Mouse (Mus musculus) lung, postnatal 0 days (tissue): ENCODE data around the gene Ttl. TPM values are rescaled to one million over a fixed set of nuclear protein-coding genes. Genes with fewer than 3 reads are reported as not detected.

ENCODE experiments used
- ATAC-seq: fragments of 200-750 bp; cut with Nextera tagmentation; 2 replicates; pipeline ENCODE4 v1.8.0; 2017; ENCODE audit warnings: moderate library complexity
- DNase-seq: peaks from one replicate; pipeline ENCODE4 v3.0.0-alpha.2; 2016; ENCODE audit warnings: low spot score
- H3K27ac ChIP-seq: fragments of 300-500 bp; sonication (generic); 2 replicates; pipeline ENCODE4 v1.5.1; 2014; ENCODE audit warnings: antibody characterized with exemption, mild to moderate bottlenecking, low read length, mixed read lengths
- H3K27me3 ChIP-seq: fragments of 300-500 bp; sonication (generic); replicated peaks from 2 replicates; pipeline ENCODE4 v1.6.1; 2014; ENCODE audit warnings: low read length, mixed read lengths; ENCODE audit not compliant: insufficient read depth
- H3K36me3 ChIP-seq: fragments of 300-500 bp; sonication (generic); 2 replicates; pipeline ENCODE4 v1.6.1; 2014; ENCODE audit warnings: low read length, mixed read lengths; ENCODE audit not compliant: insufficient read depth
- H3K4me1 ChIP-seq: fragments of 300-500 bp; sonication (generic); 2 replicates; pipeline ENCODE4 v1.6.1; 2014; ENCODE audit warnings: antibody characterized with exemption, low read depth, low read length, mixed read lengths; ENCODE audit not compliant: insufficient read depth
- H3K4me2 ChIP-seq: fragments of 300-500 bp; sonication (generic); replicated peaks from 2 replicates; pipeline ENCODE4 v1.6.1; 2014; ENCODE audit warnings: low read depth, mild to moderate bottlenecking, low read length, moderate library complexity, mixed read lengths
- H3K4me3 ChIP-seq: fragments of 300-500 bp; sonication (generic); 2 replicates; pipeline ENCODE4 v1.5.1; 2014; ENCODE audit warnings: low read depth, low read length
- H3K9ac ChIP-seq: fragments of 300-500 bp; sonication (generic); replicated peaks from 2 replicates; pipeline ENCODE4 v1.6.1; 2014; ENCODE audit warnings: low read depth, mild to moderate bottlenecking
- H3K9me3 ChIP-seq: fragments of 300-500 bp; sonication (generic); 2 replicates; pipeline ENCODE4 v1.6.1; 2016; ENCODE audit warnings: low read length, mixed read lengths
- CTCF ChIP-seq: IDR thresholded peaks from 2 replicates; pipeline ENCODE4 v1.5.1; 2016; ENCODE audit warnings: antibody characterized with exemption, mild to moderate bottlenecking
- EP300 ChIP-seq: IDR thresholded peaks from 2 replicates; pipeline ENCODE4 v1.6.1; 2016; ENCODE audit warnings: antibody characterized with exemption, mild to moderate bottlenecking, control low read depth
- WGBS: fragments of 180-500 bp; shearing (Covaris S2); extraction: QIAGEN DNeasy Blood & Tissue Kit; methylation state at CpG from one replicate; pipeline ENCODE4 v1.1.7; 2014; 5-methylcytosine and 5-hydroxymethylcytosine counted together
- polyA plus RNA-seq: library from polyadenylated mRNA; unstranded; fragments of >200 nt; fragmentation: Nextera tagmentation; extraction: Ambion mirVana; gene quantifications from 2 replicates; pipeline ENCODE4 v1.2.1, GENCODE M21; 2015

Ttl gene
- polyA plus RNA-seq, 1 experiment from 2014 or later, result 10.0 TPM

GRCm38 (mm10) chr2:129056597-129056996 is 9.1 kb upstream of the Ttl start:
- WGBS, result 43% methylated on average over 9 of the region's 9 CpGs
- Histone ChIP-seq H3K9ac (no peak overlapping the region), H3K4me3 (no peak overlapping the region), H3K27ac (no peak overlapping the region), H3K27me3 (no peaks in the 10 kb centered on the region), H3K36me3 (no peaks in the 10 kb centered on the region), H3K4me2 (no peak overlapping the region), H3K9me3 (no peaks in the 10 kb centered on the region), H3K4me1 (no peaks in the 10 kb centered on the region)
- no peak for ATAC-seq
- no peak for DNase-seq
- TF ChIP-seq EP300 (no peak), CTCF (peak; percentile 67)

DNA sequence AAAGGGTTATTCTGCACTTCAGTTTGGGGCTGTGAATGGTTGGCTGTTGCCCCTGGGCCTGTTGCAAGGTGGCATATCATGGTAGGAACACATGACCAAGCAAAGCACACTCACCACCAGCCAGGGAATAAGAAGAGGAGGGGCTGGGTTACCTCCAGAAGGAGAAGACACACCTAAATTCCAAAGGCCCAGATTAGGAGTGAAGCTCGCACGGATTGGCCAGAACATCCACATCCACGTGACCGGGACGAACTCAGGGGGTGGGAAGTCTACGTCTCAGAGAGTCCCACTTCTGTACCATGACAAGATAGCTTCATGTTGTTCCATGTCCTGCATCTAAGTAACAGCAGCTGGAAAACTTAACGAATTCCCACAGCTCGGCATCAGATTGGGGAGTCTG is 8.5 kb upstream of the Ttl start:
- WGBS, result 94% methylated on average over 8 of the region's 8 CpGs
- H3K27me3 ChIP-seq, result no peaks in the 10 kb centered on the region
- no peaks in the 10 kb centered on the region for H3K9me3 ChIP-seq
- H3K4me2 ChIP-seq, result no peak overlapping the region
- no peak overlapping the region for H3K27ac ChIP-seq
- ATAC-seq (no peak), DNase-seq (no peak)
- no peaks in the 10 kb centered on the region for H3K4me1 ChIP-seq
- no peak overlapping the region for H3K4me3 ChIP-seq
- no peak overlapping the region for H3K9ac ChIP-seq
- no peak for TF ChIP-seq EP300
- no peak for TF ChIP-seq CTCF
- H3K36me3 ChIP-seq, result no peaks in the 10 kb centered on the region

DNA sequence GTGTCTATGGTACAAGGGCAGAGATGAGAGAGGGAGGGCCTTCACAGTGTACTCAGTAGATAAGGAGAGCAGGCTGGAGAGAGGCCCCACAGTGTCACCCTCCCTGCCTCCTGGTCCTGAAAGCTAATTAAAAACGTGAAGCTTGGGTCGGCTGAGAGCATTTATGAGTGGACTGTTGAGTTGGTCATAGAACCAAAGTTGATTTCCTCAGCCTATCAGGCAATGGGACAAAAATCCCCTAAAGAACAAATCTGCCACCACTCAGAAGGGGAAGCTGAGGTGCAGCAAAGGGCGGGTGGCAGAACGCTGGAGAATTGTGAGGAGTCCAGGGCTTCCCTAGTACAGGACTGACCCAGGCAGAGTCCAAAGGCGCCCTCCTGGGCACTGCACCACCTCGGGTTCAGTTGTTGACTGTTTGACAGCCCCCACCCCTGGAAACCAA is 7.8 kb upstream of the Ttl start:
- Histone ChIP-seq H3K4me3 (no peak overlapping the region), H3K27ac (no peak overlapping the region), H3K4me2 (no peak overlapping the region), H3K9ac (no peak overlapping the region), H3K27me3 (no peaks in the 10 kb centered on the region), H3K36me3 (no peaks in the 10 kb centered on the region), H3K4me1 (no peaks in the 10 kb centered on the region), H3K9me3 (no peaks in the 10 kb centered on the region)
- TF ChIP-seq CTCF (no peak), EP300 (no peak)
- ATAC-seq, result no peak
- WGBS, result 76% methylated on average over 6 of the region's 6 CpGs
- no peak for DNase-seq

- ATAC-seq, result no peak
Observed at GRCm38 (mm10) chr2:129061456-129062059, 4.2 kb upstream of the Ttl start.

GRCm38 (mm10) chr2:129066326-129066725 is 584 bp downstream of the Ttl start:
- peak overlapping the region; percentile 86 for H3K4me2 ChIP-seq
- TF ChIP-seq CTCF, result no peak
- no peak for TF ChIP-seq EP300
- no peaks in the 10 kb centered on the region for H3K9me3 ChIP-seq
- DNase-seq (peak; percentile 69), ATAC-seq (peak; percentile 76)
- WGBS, result 1% methylated on average over 20 of the region's 20 CpGs
- peak overlapping the region; percentile 68 for H3K27ac ChIP-seq
- H3K27me3 ChIP-seq, result no peaks in the 10 kb centered on the region
- H3K4me1 ChIP-seq, result no peaks in the 10 kb centered on the region
- H3K9ac ChIP-seq, result peak overlapping the region; percentile 59
- peaks cover 4% of the 10 kb centered on the region; the same call in 1 of the 2 replicates for H3K36me3 ChIP-seq
- peak overlapping the region; percentile 82 for H3K4me3 ChIP-seq

More at GRCm38 (mm10) chr2:129061456-129062059, 4.2 kb upstream of the Ttl start:
- H3K4me3 ChIP-seq, result no peak overlapping the region
- H3K36me3 ChIP-seq, result no peaks in the 10 kb centered on the region
- no peak overlapping the region for H3K9ac ChIP-seq
- no peak overlapping the region for H3K4me2 ChIP-seq
- no peaks in the 10 kb centered on the region for H3K9me3 ChIP-seq
- H3K4me1 ChIP-seq, result no peaks in the 10 kb centered on the region
- WGBS, result 76% methylated on average over 10 of the region's 10 CpGs
- TF ChIP-seq EP300, result no peak
- no peak for TF ChIP-seq CTCF
- no peak overlapping the region for H3K27ac ChIP-seq
- no peak for DNase-seq
- no peaks in the 10 kb centered on the region for H3K27me3 ChIP-seq

DNA sequence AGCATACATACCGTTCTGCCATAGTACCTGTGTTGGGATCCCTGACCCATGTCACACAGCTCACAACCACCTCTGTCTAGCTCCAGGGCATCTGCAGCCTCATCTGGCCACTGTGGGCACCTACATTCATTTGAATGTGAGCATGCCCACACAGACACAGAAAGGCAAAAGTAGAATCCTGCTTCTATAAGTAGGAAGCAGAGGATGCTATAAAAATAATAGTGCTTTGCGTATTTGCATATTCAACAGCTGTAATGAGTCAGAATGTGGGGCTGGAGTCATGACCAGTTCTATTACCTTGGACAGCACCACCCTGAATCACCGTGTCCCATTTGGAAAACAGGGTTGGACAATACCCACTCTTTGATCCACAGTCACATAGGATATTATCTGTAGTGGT is 4.6 kb downstream of the Ttl start:
- no peak overlapping the region for H3K9ac ChIP-seq
- 87% methylated on average over 3 of the region's 3 CpGs for WGBS
- TF ChIP-seq CTCF (no peak), EP300 (no peak)
- ATAC-seq (no peak), DNase-seq (no peak)
- no peaks in the 10 kb centered on the region for H3K27me3 ChIP-seq
- no peak overlapping the region for H3K27ac ChIP-seq
- H3K4me1 ChIP-seq, result no peaks in the 10 kb centered on the region
- H3K9me3 ChIP-seq, result no peaks in the 10 kb centered on the region
- H3K4me3 ChIP-seq, result no peak overlapping the region
- H3K4me2 ChIP-seq, result no peak overlapping the region
- H3K36me3 ChIP-seq, result peaks cover 4% of the 10 kb centered on the region; the same call in 1 of the 2 replicates

DNA sequence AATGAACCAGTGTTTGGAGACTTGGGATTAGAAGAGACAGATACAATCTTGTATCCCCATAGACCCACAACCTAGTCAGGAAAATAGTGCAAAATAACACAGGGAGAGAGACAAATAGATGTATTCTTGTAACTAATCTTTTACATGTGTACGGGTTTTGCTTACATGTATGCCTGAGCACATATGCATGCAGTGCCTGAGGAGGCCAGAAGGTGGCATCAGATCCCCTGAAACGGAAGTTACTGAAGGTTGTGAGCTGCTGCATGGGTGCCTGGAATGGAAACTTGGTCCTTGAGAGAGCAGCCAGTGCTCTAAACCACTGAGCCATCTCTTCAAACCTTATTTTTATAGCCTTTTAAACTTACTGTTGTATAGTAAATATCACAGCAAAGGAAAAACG is 12.6 kb downstream of the Ttl start:
- no peaks in the 10 kb centered on the region for H3K9me3 ChIP-seq
- peaks cover 10% of the 10 kb centered on the region; the same call in 1 of the 2 replicates for H3K36me3 ChIP-seq
- no peak overlapping the region for H3K27ac ChIP-seq
- 86% methylated on average over 3 of the region's 3 CpGs for WGBS
- H3K4me1 ChIP-seq, result no peaks in the 10 kb centered on the region
- H3K4me3 ChIP-seq, result no peak overlapping the region
- DNase-seq, result no peak
- no peak overlapping the region for H3K9ac ChIP-seq
- H3K4me2 ChIP-seq, result no peak overlapping the region
- no peak for ATAC-seq
- H3K27me3 ChIP-seq, result no peaks in the 10 kb centered on the region
- no peak for TF ChIP-seq EP300
- TF ChIP-seq CTCF, result peak; percentile 62
